Mouse (Mus musculus): ENCODE data around the gene Usp38. TPM values are rescaled to one million over a fixed set of nuclear protein-coding genes. Genes with fewer than 3 reads are reported as not detected.

The Usp38 gene
- total and polyA plus RNA-seq, 3 experiments, result 5.1 to 18.9 (median 17.7) TPM

DNA sequence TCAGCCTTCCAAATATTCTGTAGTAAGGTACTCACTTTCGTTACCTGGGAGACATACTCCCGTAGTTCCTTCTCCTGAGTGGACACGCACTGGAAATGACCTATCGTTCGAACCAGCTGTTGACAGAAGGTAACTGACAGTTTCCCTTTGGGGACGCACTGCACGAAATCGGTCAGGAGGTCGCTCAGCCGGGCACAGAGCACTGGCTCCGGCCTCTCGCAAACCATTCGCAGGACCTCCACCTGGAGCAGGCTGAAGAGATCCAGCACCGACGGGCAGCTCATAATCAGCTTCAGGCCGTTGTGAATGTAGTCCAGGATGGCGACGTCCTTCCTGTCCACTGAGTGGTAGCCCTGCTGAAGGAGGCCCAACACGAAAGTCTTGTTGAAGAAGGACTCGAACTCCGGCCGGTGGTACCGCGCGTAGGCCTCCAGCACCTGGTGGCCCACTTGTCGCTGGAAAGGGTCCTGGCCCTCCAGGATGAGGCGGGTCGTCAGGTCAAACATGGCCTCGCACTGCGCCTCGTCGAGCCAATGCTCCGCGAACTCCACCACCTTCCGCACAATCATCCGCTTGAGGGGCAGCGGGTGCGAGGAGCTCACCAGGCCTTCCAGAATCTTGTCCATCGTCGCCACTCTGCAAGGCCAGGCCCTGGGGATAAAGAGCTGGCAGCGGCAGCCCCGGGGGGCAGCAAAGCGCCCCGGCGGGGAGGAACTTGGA, 757 bp downstream of the Usp38 start:
- Histone ChIP-seq H3K36me3 (ENCODE audit: control insufficient read depth, insufficient read depth, low read length) (peaks cover 23% of the 10 kb centered on the region), H3K79me2 (replicated peaks; ENCODE audit: control insufficient read depth, insufficient read depth, low read length) (peaks cover 7% of the 10 kb centered on the region), H3K4me1 (ENCODE audit: control insufficient read depth, insufficient read depth, low read length) (peaks cover 5% of the 10 kb centered on the region), H3K27ac (peak overlapping the region; percentile 85), H3K4me3 (peak overlapping the region; percentile 72), H3K9ac (ENCODE audit: low read depth, low read length) (peak overlapping the region; percentile 88), H3K27me3 (ENCODE audit: control insufficient read depth, insufficient read depth, low read length) (no peaks in the 10 kb centered on the region)
- no peak for DNase-seq
- WGBS, result under 1% methylated on average over 45 of the region's 45 CpGs
- no peak for TF ChIP-seq CTCF (IDR thresholded peaks at IDR 0.05)
- TF ChIP-seq EP300 (IDR thresholded peaks at IDR 0.05; ENCODE audit: insufficient read depth, low read depth, low read length), result no peak
- no peak for TF ChIP-seq POLR2A (IDR thresholded peaks at IDR 0.05; ENCODE audit: insufficient read depth, low read depth, low read length)
- intact Hi-C loops (cut with DNase I), result loop anchor here (10.0 kb wide), 1 partner anchor 1299 kb away; the partner anchor contains the start of genes Abce1 and Anapc10

DNA sequence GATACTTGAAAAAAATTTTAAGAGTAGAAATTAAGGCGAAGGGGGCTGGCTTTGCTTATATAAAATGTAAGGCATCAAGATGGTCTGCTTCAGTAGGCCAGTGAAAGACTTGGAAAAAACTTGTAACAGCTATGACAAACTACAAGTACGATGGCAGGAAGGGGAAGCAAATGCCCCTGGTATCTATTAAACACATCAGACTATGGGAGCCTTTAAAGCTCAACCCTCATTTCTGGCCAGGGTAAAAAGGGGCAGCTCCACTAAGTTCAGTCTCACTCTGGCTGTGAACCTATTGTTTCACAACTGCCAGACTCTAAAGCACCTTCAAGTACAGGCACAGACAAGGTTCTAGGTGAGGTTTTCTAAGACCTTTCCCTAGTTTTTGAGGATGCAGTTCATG, 2.0 kb downstream of the Usp38 start:
- Histone ChIP-seq H3K27ac (no peak overlapping the region), H3K27me3 (ENCODE audit: control insufficient read depth, insufficient read depth, low read length) (no peaks in the 10 kb centered on the region), H3K79me2 (replicated peaks; ENCODE audit: control insufficient read depth, insufficient read depth, low read length) (peaks cover 7% of the 10 kb centered on the region), H3K4me3 (peak overlapping the region; percentile 72), H3K36me3 (ENCODE audit: control insufficient read depth, insufficient read depth, low read length) (peaks cover 23% of the 10 kb centered on the region), H3K9ac (ENCODE audit: low read depth, low read length) (peak overlapping the region; percentile 47; the same call in 1 of the 2 replicates), H3K4me1 (ENCODE audit: control insufficient read depth, insufficient read depth, low read length) (peaks cover 5% of the 10 kb centered on the region)
- 27% methylated on average over 2 of the region's 2 CpGs for WGBS
- DNase-seq, result no peak
- no peak for TF ChIP-seq EP300 (IDR thresholded peaks at IDR 0.05; ENCODE audit: insufficient read depth, low read depth, low read length)
- no peak for TF ChIP-seq CTCF (IDR thresholded peaks at IDR 0.05)
- TF ChIP-seq POLR2A (IDR thresholded peaks at IDR 0.05; ENCODE audit: insufficient read depth, low read depth, low read length), result no peak
- intact Hi-C loops (cut with DNase I), result loop anchor here (10.0 kb wide), 1 partner anchor 1298 kb away; the partner anchor contains the start of genes Abce1 and Anapc10

DNA sequence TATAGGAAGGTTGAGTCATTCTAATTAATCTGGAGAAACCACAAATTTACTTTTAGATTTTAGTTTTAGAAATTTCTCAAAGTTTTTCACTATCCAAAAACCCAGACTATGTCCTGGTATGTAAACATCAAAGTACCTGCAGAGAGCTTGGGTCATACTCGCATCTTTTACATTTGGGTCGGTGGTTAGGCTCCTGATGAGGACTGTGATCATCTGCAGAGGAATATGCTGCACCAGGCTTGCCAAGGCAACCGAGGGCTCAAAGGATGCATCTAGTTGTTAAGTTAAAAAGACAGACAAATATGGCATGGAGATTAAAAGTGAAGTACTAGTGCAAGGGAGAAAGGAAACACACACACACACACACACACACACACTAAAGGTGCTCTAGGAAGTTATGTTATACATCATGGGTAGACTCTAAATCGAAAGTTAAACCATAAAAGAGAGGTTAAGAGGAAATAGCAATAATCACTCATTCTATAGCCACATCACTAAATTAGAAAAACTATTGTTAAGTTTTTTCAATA, 2.6 kb downstream of the Usp38 start:
- H3K9ac ChIP-seq (ENCODE audit: low read depth, low read length), result peak overlapping the region; percentile 46; the same call in 1 of the 2 replicates
- DNase-seq, result no peak
- H3K27me3 ChIP-seq (ENCODE audit: control insufficient read depth, insufficient read depth, low read length), result no peaks in the 10 kb centered on the region
- TF ChIP-seq EP300 (IDR thresholded peaks at IDR 0.05; ENCODE audit: insufficient read depth, low read depth, low read length) (no peak), CTCF (IDR thresholded peaks at IDR 0.05) (no peak), POLR2A (IDR thresholded peaks at IDR 0.05; ENCODE audit: insufficient read depth, low read depth, low read length) (no peak)
- peak overlapping the region; percentile 72 for H3K4me3 ChIP-seq
- intact Hi-C loops (cut with DNase I), result loop anchor here (10.0 kb wide), 1 partner anchor 1297 kb away; the partner anchor contains the start of genes Abce1 and Anapc10
- H3K27ac ChIP-seq, result no peak overlapping the region
- peaks cover 7% of the 10 kb centered on the region for H3K79me2 ChIP-seq (replicated peaks; ENCODE audit: control insufficient read depth, insufficient read depth, low read length)
- WGBS, result 24% methylated on average over 4 of the region's 4 CpGs
- peaks cover 23% of the 10 kb centered on the region for H3K36me3 ChIP-seq (ENCODE audit: control insufficient read depth, insufficient read depth, low read length)
- H3K4me1 ChIP-seq (ENCODE audit: control insufficient read depth, insufficient read depth, low read length), result peaks cover 5% of the 10 kb centered on the region

DNA sequence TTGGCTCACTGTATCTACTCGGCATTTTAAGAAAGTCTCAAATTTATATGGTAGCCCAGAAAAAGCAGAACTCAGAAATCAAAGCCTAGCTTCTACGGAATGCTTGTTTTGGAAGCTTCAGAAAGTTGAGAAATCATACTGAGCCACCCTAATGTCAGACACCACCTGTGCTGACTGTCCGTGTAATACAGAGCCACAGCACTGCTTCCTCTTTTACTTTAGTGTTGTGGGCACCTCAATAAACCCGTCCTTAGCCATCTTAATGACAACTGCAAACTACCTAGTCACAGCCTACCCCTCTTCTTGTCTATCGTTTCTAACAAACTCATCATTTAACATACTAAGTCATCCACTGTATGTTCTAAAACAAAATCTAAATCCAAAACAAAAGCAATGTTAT, 4.3 kb downstream of the Usp38 start:
- Histone ChIP-seq H3K36me3 (ENCODE audit: control insufficient read depth, insufficient read depth, low read length) (peaks cover 23% of the 10 kb centered on the region), H3K27ac (no peak overlapping the region)
- intact Hi-C loops (cut with DNase I), result loop anchor here (10.0 kb wide), 1 partner anchor 1296 kb away; the partner anchor contains the start of genes Abce1 and Anapc10

DNA sequence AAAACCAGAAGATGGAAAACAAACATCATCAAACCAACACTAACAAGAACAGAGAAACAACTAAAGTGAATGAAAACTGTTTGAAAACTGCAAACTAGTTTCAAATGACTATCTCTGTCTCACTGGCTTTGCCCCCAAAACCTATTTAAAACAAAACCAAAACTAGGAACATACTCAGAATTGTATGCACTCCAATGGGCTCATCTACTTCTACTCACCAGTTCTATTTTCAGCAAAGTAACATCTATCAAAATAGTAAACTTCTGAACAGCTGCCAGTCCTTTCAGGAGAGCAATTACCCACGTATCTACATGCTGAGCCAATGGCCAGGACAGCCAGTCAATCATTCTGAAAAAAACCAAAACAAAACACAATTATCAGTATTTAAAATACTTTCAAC, 9.6 kb downstream of the Usp38 start:
- no peaks in the 10 kb centered on the region for H3K4me1 ChIP-seq (ENCODE audit: control insufficient read depth, insufficient read depth, low read length)
- H3K27me3 ChIP-seq (ENCODE audit: control insufficient read depth, insufficient read depth, low read length), result no peaks in the 10 kb centered on the region
- no peak overlapping the region for H3K9ac ChIP-seq (ENCODE audit: low read depth, low read length)
- intact Hi-C loops (cut with DNase I), result no loop called here
- H3K36me3 ChIP-seq (ENCODE audit: control insufficient read depth, insufficient read depth, low read length), result peaks cover 16% of the 10 kb centered on the region
- DNase-seq, result no peak
- H3K79me2 ChIP-seq (replicated peaks; ENCODE audit: control insufficient read depth, insufficient read depth, low read length), result peaks cover 4% of the 10 kb centered on the region
- H3K27ac ChIP-seq, result peak overlapping the region; percentile 44
- TF ChIP-seq POLR2A (IDR thresholded peaks at IDR 0.05; ENCODE audit: insufficient read depth, low read depth, low read length) (no peak), CTCF (IDR thresholded peaks at IDR 0.05) (no peak), EP300 (IDR thresholded peaks at IDR 0.05; ENCODE audit: insufficient read depth, low read depth, low read length) (no peak)
- no peak overlapping the region for H3K4me3 ChIP-seq
- 38% methylated on average over 1 of the region's 1 CpGs for WGBS

More for the DNA sequence above, 4.3 kb downstream of the Usp38 start:
- TF ChIP-seq POLR2A (IDR thresholded peaks at IDR 0.05; ENCODE audit: insufficient read depth, low read depth, low read length) (no peak), EP300 (IDR thresholded peaks at IDR 0.05; ENCODE audit: insufficient read depth, low read depth, low read length) (no peak), CTCF (IDR thresholded peaks at IDR 0.05) (no peak)
- WGBS, result 79% methylated on average over 5 of the region's 5 CpGs
- H3K27me3 ChIP-seq (ENCODE audit: control insufficient read depth, insufficient read depth, low read length), result no peaks in the 10 kb centered on the region
- no peak overlapping the region for H3K9ac ChIP-seq (ENCODE audit: low read depth, low read length)
- H3K4me1 ChIP-seq (ENCODE audit: control insufficient read depth, insufficient read depth, low read length), result peaks cover 5% of the 10 kb centered on the region
- H3K4me3 ChIP-seq, result no peak overlapping the region
- H3K79me2 ChIP-seq (replicated peaks; ENCODE audit: control insufficient read depth, insufficient read depth, low read length), result peaks cover 9% of the 10 kb centered on the region
- DNase-seq, result no peak

DNA sequence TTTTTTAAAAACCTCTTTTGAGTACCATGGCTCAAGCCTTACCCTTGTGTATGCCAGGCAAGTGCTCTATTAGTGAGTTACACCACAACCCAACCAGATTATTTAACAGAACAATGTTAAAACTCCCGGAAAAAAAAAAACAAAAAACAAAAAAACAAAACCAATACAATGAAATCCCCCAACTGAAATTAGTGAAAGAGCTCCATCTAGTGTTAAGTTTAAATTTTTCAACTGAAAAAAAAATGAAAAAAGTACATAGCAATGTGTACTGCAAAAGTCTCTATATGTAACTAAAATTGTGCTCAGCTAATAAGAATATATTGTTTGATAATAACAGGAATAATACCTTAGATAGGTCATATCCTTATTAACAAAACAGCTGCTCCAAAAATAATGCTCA, 18.1 kb downstream of the Usp38 start:
- WGBS, result 7% methylated on average over 1 of the region's 1 CpGs
- Histone ChIP-seq H3K79me2 (replicated peaks; ENCODE audit: control insufficient read depth, insufficient read depth, low read length) (no peaks in the 10 kb centered on the region), H3K4me1 (ENCODE audit: control insufficient read depth, insufficient read depth, low read length) (peaks cover 1% of the 10 kb centered on the region; the same call in 1 of the 2 replicates), H3K36me3 (ENCODE audit: control insufficient read depth, insufficient read depth, low read length) (peaks cover 9% of the 10 kb centered on the region), H3K27me3 (ENCODE audit: control insufficient read depth, insufficient read depth, low read length) (no peaks in the 10 kb centered on the region), H3K27ac (no peak overlapping the region), H3K9ac (ENCODE audit: low read depth, low read length) (no peak overlapping the region), H3K4me3 (no peak overlapping the region)
- peak; percentile 83 for TF ChIP-seq CTCF (IDR thresholded peaks at IDR 0.05)
- no peak for TF ChIP-seq POLR2A (IDR thresholded peaks at IDR 0.05; ENCODE audit: insufficient read depth, low read depth, low read length)
- no peak for TF ChIP-seq EP300 (IDR thresholded peaks at IDR 0.05; ENCODE audit: insufficient read depth, low read depth, low read length)
- DNase-seq, result no peak
- intact Hi-C loops (cut with DNase I), result loop anchor here (1.0 to 5.0 kb wide), 2 partner anchors 243 to 504 kb away; partner anchors contain the start of gene Gypa

All from heart, adult 2 months (tissue).